Mouse (Mus musculus) heart, postnatal 0 days (tissue): Measurements from ENCODE around the gene March10. TPM values are rescaled to one million over a fixed set of nuclear protein-coding genes. Genes with fewer than 3 reads are reported as not detected.

Source experiments
- ATAC-seq: fragments of 200-750 bp; cut with Nextera tagmentation; 2 replicates; pipeline ENCODE4 v1.8.0; 2017; ENCODE audit warnings: low read depth, moderate number of reproducible peaks, moderate library complexity; ENCODE audit not compliant: insufficient read depth
- DNase-seq: peaks from one replicate; pipeline ENCODE4 v3.0.0-alpha.2; 2016; ENCODE audit warnings: low spot score
- H3K27ac ChIP-seq: fragments of 300-500 bp; sonication (generic); 2 replicates; pipeline ENCODE4 v1.5.1; 2014; ENCODE audit warnings: low read depth, mild to moderate bottlenecking
- H3K27me3 ChIP-seq: fragments of 300-500 bp; sonication (generic); 2 replicates; pipeline ENCODE4 v1.6.1; 2014; ENCODE audit warnings: low read length, mixed read lengths; ENCODE audit not compliant: control insufficient read depth, insufficient read depth
- H3K36me3 ChIP-seq: fragments of 300-500 bp; sonication (generic); replicated peaks from 2 replicates; pipeline ENCODE4 v1.6.1; 2014; ENCODE audit warnings: low read length, mixed read lengths; ENCODE audit not compliant: control insufficient read depth, insufficient read depth
- H3K4me1 ChIP-seq: fragments of 300-500 bp; sonication (generic); 2 replicates; pipeline ENCODE4 v1.6.1; 2014; ENCODE audit warnings: antibody characterized with exemption; ENCODE audit not compliant: control insufficient read depth, insufficient read depth
- H3K4me2 ChIP-seq: fragments of 300-500 bp; sonication (generic); 2 replicates; pipeline ENCODE4 v1.6.1; 2014; ENCODE audit warnings: low read depth, mild to moderate bottlenecking, low read length, moderate library complexity
- H3K4me3 ChIP-seq: fragments of 300-500 bp; sonication (generic); 2 replicates; pipeline ENCODE4 v1.5.1; 2014; ENCODE audit warnings: low read depth, low read length
- H3K9ac ChIP-seq: fragments of 300-500 bp; sonication (generic); replicated peaks from 2 replicates; pipeline ENCODE4 v1.6.1; 2014; ENCODE audit warnings: low read depth, low read length, mixed read lengths
- H3K9me3 ChIP-seq: fragments of 300-500 bp; sonication (generic); replicated peaks from 2 replicates; pipeline ENCODE4 v1.6.1; 2016; ENCODE audit warnings: low read length; ENCODE audit not compliant: control insufficient read depth
- CTCF ChIP-seq: IDR thresholded peaks from 2 replicates; pipeline ENCODE4 v1.5.1; 2016; ENCODE audit warnings: antibody characterized with exemption, control low read depth, low read depth
- EP300 ChIP-seq: IDR thresholded peaks from 2 replicates; pipeline ENCODE4 v1.6.1; 2016; ENCODE audit warnings: antibody characterized with exemption, low read depth
- WGBS: fragments of 180-500 bp; shearing (Covaris S2); extraction: QIAGEN DNeasy Blood & Tissue Kit; methylation state at CpG from one replicate; pipeline ENCODE4 v1.1.7; 2014; 5-methylcytosine and 5-hydroxymethylcytosine counted together
- polyA plus RNA-seq: library from polyadenylated mRNA; unstranded; fragments of >200 nt; fragmentation: Nextera tagmentation; extraction: Ambion mirVana; gene quantifications from 2 replicates; pipeline ENCODE4 v1.2.1, GENCODE M21; 2015
- total RNA-seq: library from RNA; depleted of rRNA; stranded (reverse); fragments of >200 nt; gene quantifications from 2 replicates; pipeline ENCODE4 v1.2.3, GENCODE M21; 2014; ENCODE audit warnings: low replicate concordance

March10 gene
- total and polyA plus RNA-seq, 2 experiments from 2014 or later, result not detected

GRCm38 (mm10) chr11:105345284-105345683, 111.3 kb downstream of the March10 start:
- peak; percentile 56 for TF ChIP-seq CTCF
- TF ChIP-seq EP300, result no peak
- 76% methylated on average over 2 of the region's 2 CpGs for WGBS
- no peaks in the 10 kb centered on the region for H3K9me3 ChIP-seq
- DNase-seq, result no peak
- H3K27me3 ChIP-seq, result no peaks in the 10 kb centered on the region
- H3K27ac ChIP-seq, result no peak overlapping the region
- H3K9ac ChIP-seq, result no peak overlapping the region
- H3K4me1 ChIP-seq, result no peaks in the 10 kb centered on the region
- H3K4me2 ChIP-seq, result no peak overlapping the region
- no peaks in the 10 kb centered on the region for H3K36me3 ChIP-seq
- no peak overlapping the region for H3K4me3 ChIP-seq
- ATAC-seq, result no peak

- H3K9me3 ChIP-seq, result no peaks in the 10 kb centered on the region
- no peak overlapping the region for H3K27ac ChIP-seq
- H3K4me2 ChIP-seq, result no peak overlapping the region
- no peak overlapping the region for H3K9ac ChIP-seq
- TF ChIP-seq CTCF (no peak), EP300 (no peak)
- H3K4me1 ChIP-seq, result peaks cover 5% of the 10 kb centered on the region; the same call in 1 of the 2 replicates
- DNase-seq, result no peak
- 48% methylated on average over 12 of the region's 12 CpGs for WGBS
- no peak for ATAC-seq
- no peak overlapping the region for H3K4me3 ChIP-seq
- H3K27me3 ChIP-seq, result no peaks in the 10 kb centered on the region
- H3K36me3 ChIP-seq, result no peaks in the 10 kb centered on the region
These were observed 117.7 kb downstream of the March10 start for GRCm38 (mm10) chr11:105338596-105339390.

DNA sequence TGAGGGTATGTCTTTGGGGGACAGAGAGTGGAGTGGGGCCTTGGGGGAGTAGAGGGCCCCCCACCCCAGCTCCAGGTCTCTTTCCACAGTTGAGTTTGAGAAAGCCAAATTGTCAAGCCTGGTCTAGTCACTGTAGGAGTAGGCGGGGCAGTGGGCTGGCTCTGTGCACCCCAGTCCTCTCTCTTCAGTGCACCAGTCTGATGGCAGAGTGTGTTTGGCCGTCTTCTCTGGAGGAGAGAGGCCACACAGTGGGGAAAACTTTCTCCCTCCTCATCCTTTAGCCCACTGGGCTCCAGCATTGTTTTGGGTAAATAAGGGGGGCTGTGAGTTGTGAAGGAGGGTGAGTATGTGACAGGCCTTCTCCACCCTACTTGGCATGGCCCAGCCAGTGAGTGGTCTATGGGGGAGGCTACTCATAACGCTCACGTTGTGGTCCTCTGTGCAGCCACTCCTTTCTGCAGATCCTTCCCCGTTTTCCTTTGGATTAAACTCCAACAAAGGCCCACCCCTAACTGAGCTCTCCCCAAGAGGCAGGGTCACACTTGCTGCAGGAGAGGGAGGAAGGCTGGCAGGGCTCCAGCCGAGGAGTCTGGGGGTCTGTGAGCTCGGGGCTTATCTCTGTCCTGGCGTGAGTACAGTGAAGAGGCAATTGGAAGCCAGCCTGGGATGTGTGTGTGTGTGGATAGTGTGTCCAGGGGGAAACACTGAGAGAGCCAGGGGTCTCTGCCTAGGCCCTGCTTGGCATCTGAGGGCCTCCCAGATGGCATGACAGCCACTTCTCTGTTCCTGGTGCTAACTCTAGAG, 122.5 kb downstream of the March10 start:
- no peak overlapping the region; the same call in 1 of the 2 replicates for H3K9ac ChIP-seq
- H3K4me3 ChIP-seq, result no peak overlapping the region
- 33% methylated on average over 8 of the region's 8 CpGs for WGBS
- TF ChIP-seq EP300 (no peak), CTCF (no peak)
- DNase-seq (no peak), ATAC-seq (no peak)
- H3K4me2 ChIP-seq, result no peak overlapping the region
- no peak overlapping the region for H3K27ac ChIP-seq
- H3K9me3 ChIP-seq, result no peaks in the 10 kb centered on the region
- H3K36me3 ChIP-seq, result no peaks in the 10 kb centered on the region
- peaks cover 5% of the 10 kb centered on the region for H3K4me1 ChIP-seq
- no peaks in the 10 kb centered on the region for H3K27me3 ChIP-seq

DNA sequence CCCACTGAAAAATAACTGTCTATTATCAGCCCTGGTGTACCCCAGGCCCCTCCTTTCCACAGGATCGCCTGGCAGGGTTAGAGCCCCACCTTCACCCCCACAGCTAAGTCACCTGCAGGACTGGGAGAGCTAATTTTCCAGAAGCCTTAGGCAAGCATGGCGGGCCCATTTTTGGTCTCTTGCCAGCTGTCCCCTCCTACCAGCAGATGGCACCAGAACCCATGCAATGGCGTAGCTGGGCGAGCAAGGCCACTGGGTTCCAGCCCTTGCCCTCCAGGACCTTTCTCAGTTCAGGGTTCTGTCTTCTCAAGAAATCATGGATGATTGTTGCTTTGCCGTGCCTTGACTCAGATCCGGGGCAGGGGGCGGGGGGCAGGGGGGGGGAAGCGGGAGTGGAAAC, 124.1 kb downstream of the March10 start:
- no peak for ATAC-seq
- TF ChIP-seq EP300 (no peak), CTCF (peak; percentile 66)
- peaks cover 5% of the 10 kb centered on the region for H3K4me1 ChIP-seq
- no peaks in the 10 kb centered on the region for H3K9me3 ChIP-seq
- H3K9ac ChIP-seq, result no peak overlapping the region
- no peaks in the 10 kb centered on the region for H3K27me3 ChIP-seq
- peak; percentile 42 for DNase-seq
- H3K4me2 ChIP-seq, result no peak overlapping the region
- H3K4me3 ChIP-seq, result no peak overlapping the region
- H3K27ac ChIP-seq, result no peak overlapping the region
- H3K36me3 ChIP-seq, result no peaks in the 10 kb centered on the region
- WGBS, result 63% methylated on average over 8 of the region's 8 CpGs

DNA sequence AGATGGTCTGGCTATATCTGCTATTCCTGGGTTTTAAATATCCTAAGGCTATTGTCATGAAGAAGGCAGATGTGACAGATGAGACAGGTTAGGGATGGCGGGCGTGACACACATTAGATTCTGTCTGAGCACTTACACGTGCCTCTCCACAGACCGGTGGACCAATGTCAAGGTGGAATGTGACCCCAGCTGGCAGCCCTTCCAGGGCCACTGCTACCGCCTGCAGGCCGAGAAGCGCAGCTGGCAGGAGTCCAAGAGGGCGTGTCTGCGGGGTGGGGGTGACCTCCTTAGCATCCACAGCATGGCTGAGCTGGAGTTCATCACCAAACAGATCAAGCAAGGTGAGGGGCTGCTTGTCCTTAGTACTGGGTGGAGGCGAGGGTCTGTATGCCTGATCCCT, 124.8 kb downstream of the March10 start:
- no peak for TF ChIP-seq EP300
- TF ChIP-seq CTCF, result peak; percentile 41
- no peak overlapping the region for H3K4me3 ChIP-seq
- WGBS, result 20% methylated on average over 10 of the region's 10 CpGs
- H3K4me2 ChIP-seq, result no peak overlapping the region
- H3K9ac ChIP-seq, result no peak overlapping the region
- H3K36me3 ChIP-seq, result no peaks in the 10 kb centered on the region
- no peak overlapping the region for H3K27ac ChIP-seq
- peak; percentile 47 for DNase-seq
- no peaks in the 10 kb centered on the region for H3K27me3 ChIP-seq
- peak; percentile 69; the same call in 1 of the 2 replicates for ATAC-seq
- H3K9me3 ChIP-seq, result no peaks in the 10 kb centered on the region
- H3K4me1 ChIP-seq, result peaks cover 5% of the 10 kb centered on the region
